Mouse (Mus musculus): ENCODE measurements around the gene Hspb3. TPM values are rescaled to one million over a fixed set of nuclear protein-coding genes. Genes with fewer than 3 reads are reported as not detected.
A peak's percentile ranks its signal among the peaks of the same experiment; 100 is the strongest.

Hspb3 gene
- 13.3 TPM for polyA plus RNA-seq (2012; fragmentation: generic; extraction: Trizol)

DNA sequence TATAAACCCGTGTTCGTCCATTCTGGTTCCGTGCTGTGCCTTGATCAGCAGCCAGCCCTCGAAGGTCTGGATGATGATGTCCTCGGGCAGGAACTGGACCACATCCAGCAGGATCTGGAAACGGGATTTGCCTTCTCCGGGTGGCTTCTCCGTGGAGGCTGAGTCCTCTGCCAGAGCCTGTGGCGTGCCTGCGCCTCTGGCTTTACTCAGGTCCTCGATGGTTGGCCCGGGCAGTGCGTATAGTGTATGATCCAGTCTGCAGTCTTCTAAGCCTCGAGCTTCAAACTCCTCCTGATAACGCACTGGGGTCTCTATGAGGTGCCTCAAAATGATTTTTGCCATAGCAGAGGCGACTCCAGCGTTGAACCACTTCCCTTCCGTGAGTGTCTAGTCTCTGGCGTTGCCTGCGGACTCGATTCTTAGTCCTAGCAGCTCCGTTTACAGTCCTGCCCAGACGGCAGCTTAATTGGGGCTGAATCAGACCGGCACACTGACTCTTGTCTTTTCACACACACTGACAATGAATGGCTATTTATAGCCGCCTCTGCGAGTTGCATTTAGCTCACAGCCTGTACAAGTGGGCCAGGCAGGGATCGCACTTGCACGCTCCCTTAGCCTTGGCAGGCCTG, at the start of gene Hspb3:
Gene Hspb3, minus strand, starts transcription at position 526 of the 629 bp plus-strand sequence.
- H3K36me3 ChIP-seq (ENCODE audit: control insufficient read depth, insufficient read depth), result no peaks in the 10 kb centered on the region
- H3K79me2 ChIP-seq (ENCODE audit: control insufficient read depth, insufficient read depth), result no peaks in the 10 kb centered on the region
- TF ChIP-seq USF1 (IDR thresholded peaks at IDR 0.05; ENCODE audit: low read depth) (no peak), E2F4 (IDR thresholded peaks at IDR 0.05; ENCODE audit: insufficient read depth) (no peak), POLR2AphosphoS2 (IDR thresholded peaks at IDR 0.05; ENCODE audit: insufficient read length, low read depth) (no peak), MYOG (IDR thresholded peaks at IDR 0.05; ENCODE audit: control insufficient read depth in 1 of 3, insufficient read depth in 1 of 3, insufficient read length in 2 of 3, low read depth in 2 of 3) (no peak), TCF12 (IDR thresholded peaks at IDR 0.05; ENCODE audit: insufficient read depth, poor library complexity, severe bottlenecking) (no peak), REST (IDR thresholded peaks at IDR 0.05; ENCODE audit: insufficient read depth, insufficient read length) (no peak), CEBPB (IDR thresholded peaks at IDR 0.05; ENCODE audit: insufficient read depth, poor library complexity, severe bottlenecking) (no peak), MYOD1 (IDR thresholded peaks at IDR 0.05; ENCODE audit: control insufficient read depth in 1 of 3, insufficient read length in 2 of 3, low read depth in 2 of 3) (no peak), TCF3 (IDR thresholded peaks at IDR 0.05; ENCODE audit: insufficient read length, low read depth) (no peak), SRF (IDR thresholded peaks at IDR 0.05; ENCODE audit: control insufficient read depth, insufficient read length, low read depth) (no peak), MAX (IDR thresholded peaks at IDR 0.05; ENCODE audit: low read depth) (no peak)
- H3ac ChIP-seq (ENCODE audit: control insufficient read depth, insufficient read length), result no peak within 1 kb of the TSS
- peak within 1 kb of the TSS; percentile 75 for H3K4me2 ChIP-seq (ENCODE audit: low read depth)
- peak within 1 kb of the TSS; percentile 20 for H3K4me3 ChIP-seq
- H3K27me3 ChIP-seq (ENCODE audit: control insufficient read depth, insufficient read depth, insufficient read length), result no peaks in the 10 kb centered on the region

GRCm38 (mm10) chr13:113713186-113713585, 49.7 kb upstream of the Hspb3 start:
- H3K27me3 ChIP-seq (ENCODE audit: control insufficient read depth, insufficient read depth, insufficient read length), result no peaks in the 10 kb centered on the region
- H3K36me3 ChIP-seq (ENCODE audit: control insufficient read depth, insufficient read depth), result no peaks in the 10 kb centered on the region
- TF ChIP-seq USF1 (IDR thresholded peaks at IDR 0.05; ENCODE audit: low read depth), result no peak
- no peak for TF ChIP-seq MAX (IDR thresholded peaks at IDR 0.05; ENCODE audit: low read depth)
- TF ChIP-seq SRF (IDR thresholded peaks at IDR 0.05; ENCODE audit: control insufficient read depth, insufficient read length, low read depth), result no peak
- TF ChIP-seq TCF3 (IDR thresholded peaks at IDR 0.05; ENCODE audit: insufficient read length, low read depth), result no peak
- no peak for TF ChIP-seq MYOD1 (IDR thresholded peaks at IDR 0.05; ENCODE audit: control insufficient read depth in 1 of 3, insufficient read length in 2 of 3, low read depth in 2 of 3)
- TF ChIP-seq POLR2A (IDR thresholded peaks at IDR 0.05; ENCODE audit: insufficient read length, low read depth), result no peak
- TF ChIP-seq POLR2AphosphoS2 (IDR thresholded peaks at IDR 0.05; ENCODE audit: insufficient read length, low read depth), result no peak
- no peak for TF ChIP-seq TCF12 (IDR thresholded peaks at IDR 0.05; ENCODE audit: insufficient read depth, poor library complexity, severe bottlenecking)
- TF ChIP-seq MYOG (IDR thresholded peaks at IDR 0.05; ENCODE audit: control insufficient read depth in 1 of 3, insufficient read depth in 1 of 3, insufficient read length in 2 of 3, low read depth in 2 of 3), result no peak
- TF ChIP-seq E2F4 (IDR thresholded peaks at IDR 0.05; ENCODE audit: insufficient read depth), result no peak
- no peak for TF ChIP-seq CEBPB (IDR thresholded peaks at IDR 0.05; ENCODE audit: insufficient read depth, poor library complexity, severe bottlenecking)
- no peaks in the 10 kb centered on the region for H3K79me2 ChIP-seq (ENCODE audit: control insufficient read depth, insufficient read depth)
- no peak overlapping the region for H3K4me3 ChIP-seq
- no peak overlapping the region for H3ac ChIP-seq (ENCODE audit: control insufficient read depth, insufficient read length)
- no peak overlapping the region for H3K4me2 ChIP-seq (ENCODE audit: low read depth)

- no peak overlapping the region for H3K4me3 ChIP-seq
- H3K79me2 ChIP-seq (ENCODE audit: control insufficient read depth, insufficient read depth), result no peaks in the 10 kb centered on the region
- no peak overlapping the region for H3ac ChIP-seq (ENCODE audit: control insufficient read depth, insufficient read length)
- H3K27me3 ChIP-seq (ENCODE audit: control insufficient read depth, insufficient read depth, insufficient read length), result no peaks in the 10 kb centered on the region
- no peak overlapping the region for H3K4me2 ChIP-seq (ENCODE audit: low read depth)
- TF ChIP-seq MYOD1 (IDR thresholded peaks at IDR 0.05; ENCODE audit: control insufficient read depth in 1 of 3, insufficient read length in 2 of 3, low read depth in 2 of 3) (peak in 2 of 3 experiments; percentile 20 to 39), MAX (IDR thresholded peaks at IDR 0.05; ENCODE audit: low read depth) (no peak), TCF12 (IDR thresholded peaks at IDR 0.05; ENCODE audit: insufficient read depth, poor library complexity, severe bottlenecking) (no peak), SRF (IDR thresholded peaks at IDR 0.05; ENCODE audit: control insufficient read depth, insufficient read length, low read depth) (no peak), E2F4 (IDR thresholded peaks at IDR 0.05; ENCODE audit: insufficient read depth) (no peak), POLR2A (IDR thresholded peaks at IDR 0.05; ENCODE audit: insufficient read length, low read depth) (no peak), REST (IDR thresholded peaks at IDR 0.05; ENCODE audit: insufficient read depth, insufficient read length) (no peak), MYOG (IDR thresholded peaks at IDR 0.05; ENCODE audit: control insufficient read depth in 1 of 3, insufficient read depth in 1 of 3, insufficient read length in 2 of 3, low read depth in 2 of 3) (peak in 1 of 3 experiments; percentile 24), USF1 (IDR thresholded peaks at IDR 0.05; ENCODE audit: low read depth) (no peak), POLR2AphosphoS2 (IDR thresholded peaks at IDR 0.05; ENCODE audit: insufficient read length, low read depth) (no peak)
- H3K36me3 ChIP-seq (ENCODE audit: control insufficient read depth, insufficient read depth), result no peaks in the 10 kb centered on the region
Measured at GRCm38 (mm10) chr13:113706183-113706582, 42.7 kb upstream of the Hspb3 start.

- TF ChIP-seq TCF12 (IDR thresholded peaks at IDR 0.05; ENCODE audit: insufficient read depth, poor library complexity, severe bottlenecking), result no peak
- no peak for TF ChIP-seq REST (IDR thresholded peaks at IDR 0.05; ENCODE audit: insufficient read depth, insufficient read length)
- no peak for TF ChIP-seq MYOD1 (IDR thresholded peaks at IDR 0.05; ENCODE audit: control insufficient read depth in 1 of 3, insufficient read length in 2 of 3, low read depth in 2 of 3)
- no peak for TF ChIP-seq POLR2A (IDR thresholded peaks at IDR 0.05; ENCODE audit: insufficient read length, low read depth)
- TF ChIP-seq SRF (IDR thresholded peaks at IDR 0.05; ENCODE audit: control insufficient read depth, insufficient read length, low read depth), result no peak
- no peaks in the 10 kb centered on the region for H3K36me3 ChIP-seq (ENCODE audit: control insufficient read depth, insufficient read depth)
- H3K27me3 ChIP-seq (ENCODE audit: control insufficient read depth, insufficient read depth, insufficient read length), result no peaks in the 10 kb centered on the region
- H3ac ChIP-seq (ENCODE audit: control insufficient read depth, insufficient read length), result no peak overlapping the region
- H3K4me3 ChIP-seq, result no peak overlapping the region
- H3K79me2 ChIP-seq (ENCODE audit: control insufficient read depth, insufficient read depth), result no peaks in the 10 kb centered on the region
- H3K4me2 ChIP-seq (ENCODE audit: low read depth), result no peak overlapping the region
Measured at GRCm38 (mm10) chr13:113701185-113701584, 37.7 kb upstream of the Hspb3 start.

Data from myocyte (in vitro differentiated cells).